Mouse (Mus musculus) embryonic facial prominence, embryonic 12.5 days (tissue): Measurements from ENCODE around the gene Nkain2. TPM values are rescaled to one million over a fixed set of nuclear protein-coding genes. Genes with fewer than 3 reads are reported as not detected.
"Not testable (repeated sequence)": the region's sequence is repeated elsewhere in the genome, so short reads cannot be mapped to it uniquely, and the experiment has no call there.

Experiments used
- ATAC-seq: fragments of 200-750 bp; cut with Nextera tagmentation; 2 replicates; pipeline ENCODE4 v1.8.0; 2017; ENCODE audit not compliant: insufficient number of reproducible peaks, insufficient read depth, low FRiP score, low TSS enrichment
- H3K27ac ChIP-seq: fragments of 300-500 bp; sonication (generic); 2 replicates; pipeline ENCODE4 v1.5.1; 2016; ENCODE audit warnings: mild to moderate bottlenecking
- H3K27me3 ChIP-seq: fragments of 300-500 bp; sonication (generic); 2 replicates; pipeline ENCODE4 v1.6.1; 2016; ENCODE audit warnings: mild to moderate bottlenecking, moderate library complexity
- H3K36me3 ChIP-seq: fragments of 300-500 bp; sonication (generic); 2 replicates; pipeline ENCODE4 v1.6.1; 2016; ENCODE audit warnings: mild to moderate bottlenecking
- H3K4me1 ChIP-seq: fragments of 300-500 bp; sonication (generic); 2 replicates; pipeline ENCODE4 v1.6.1; 2016
- H3K4me2 ChIP-seq: fragments of 300-500 bp; sonication (generic); replicated peaks from 2 replicates; pipeline ENCODE4 v1.6.1; 2016; ENCODE audit warnings: mild to moderate bottlenecking, moderate library complexity
- H3K4me3 ChIP-seq: fragments of 300-500 bp; sonication (generic); 2 replicates; pipeline ENCODE4 v1.5.1; 2016; ENCODE audit warnings: mild to moderate bottlenecking
- H3K9ac ChIP-seq: fragments of 300-500 bp; sonication (generic); 2 replicates; pipeline ENCODE4 v1.6.1; 2016; ENCODE audit warnings: mild to moderate bottlenecking, moderate library complexity
- H3K9me3 ChIP-seq: fragments of 300-500 bp; sonication (generic); 2 replicates; pipeline ENCODE4 v1.6.1; 2016; ENCODE audit warnings: mild to moderate bottlenecking, moderate library complexity
- WGBS: fragments of 180-500 bp; shearing (Covaris S2); methylation state at CpG from one replicate; pipeline ENCODE4 v1.1.7; 2016; 5-methylcytosine and 5-hydroxymethylcytosine counted together
- polyA plus RNA-seq: library from polyadenylated mRNA; unstranded; fragments of >200 nt; fragmentation: Nextera tagmentation; extraction: Ambion mirVana; gene quantifications from 2 replicates; pipeline ENCODE4 v1.2.1, GENCODE M21; 2016

The Nkain2 gene
- polyA plus RNA-seq, 1 experiment from 2014 or later = 1.7 TPM

DNA sequence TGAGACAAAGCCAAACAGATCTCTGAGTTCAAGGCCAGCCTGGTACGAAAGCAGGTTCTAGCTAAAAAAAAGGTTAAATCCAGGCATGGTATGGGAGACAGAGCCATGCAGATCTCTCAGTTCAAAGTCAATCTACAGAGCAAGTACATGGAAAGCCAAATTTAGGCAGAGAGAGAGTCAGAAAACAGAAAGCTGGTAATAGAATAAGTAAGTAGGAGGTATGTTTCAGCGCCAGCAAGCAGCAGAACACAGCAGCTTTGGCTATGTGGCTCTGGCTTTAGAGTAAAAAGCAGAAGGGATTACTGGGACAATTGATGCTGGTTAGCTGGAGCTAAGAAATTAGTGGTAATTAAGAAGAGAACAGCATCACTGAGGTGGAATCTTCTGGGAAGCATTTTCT is 151.3 kb downstream of the Nkain2 start:
- H3K9ac ChIP-seq = no peak overlapping the region
- no peak overlapping the region for H3K27ac ChIP-seq
- no peaks in the 10 kb centered on the region for H3K36me3 ChIP-seq
- no peaks in the 10 kb centered on the region for H3K4me1 ChIP-seq
- no peak for ATAC-seq
- H3K4me2 ChIP-seq = no peak overlapping the region
- 79% methylated on average over 2 of the region's 2 CpGs for WGBS
- H3K9me3 ChIP-seq = no peaks in the 10 kb centered on the region
- no peaks in the 10 kb centered on the region for H3K27me3 ChIP-seq
- H3K4me3 ChIP-seq = no peak overlapping the region

DNA sequence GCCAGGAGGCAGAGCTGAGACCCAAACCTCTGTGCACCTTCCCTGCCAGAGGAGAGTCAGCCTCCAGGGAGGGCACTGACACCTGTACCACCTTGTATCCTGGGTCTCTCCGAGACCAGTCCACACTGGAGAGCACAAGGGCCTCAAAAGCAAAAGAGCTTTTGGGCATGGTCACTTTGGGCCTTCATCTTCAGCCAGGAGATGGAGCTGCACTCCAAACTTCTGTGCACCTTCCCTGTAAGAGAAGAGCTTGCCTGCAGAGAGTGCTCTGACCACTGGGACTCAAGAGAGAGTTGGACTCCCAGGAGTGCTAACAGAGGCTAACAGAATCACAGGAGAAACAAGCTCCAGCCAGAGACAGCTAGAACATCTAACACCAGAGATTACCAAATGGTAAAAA is 183.7 kb downstream of the Nkain2 start:
- WGBS = 88% methylated on average over 1 of the region's 1 CpGs

DNA sequence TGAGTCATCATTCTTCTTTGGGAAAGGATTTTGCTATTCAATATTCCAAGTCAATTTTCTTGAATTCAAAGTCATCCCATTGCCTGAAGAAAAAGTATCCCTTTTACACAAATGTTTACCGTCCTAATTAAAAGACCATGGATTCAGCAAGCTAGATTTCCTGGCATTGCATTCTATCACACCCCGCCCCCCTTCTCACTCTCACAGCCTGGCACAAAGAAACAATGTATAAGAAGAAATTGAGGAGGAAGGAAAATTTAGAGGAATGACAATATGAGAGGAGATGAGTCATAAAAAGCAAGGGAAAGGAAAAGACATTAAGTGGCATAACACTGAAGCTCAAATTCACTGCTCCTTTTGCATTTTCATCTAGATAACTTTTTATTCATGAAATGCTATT is 193.6 kb downstream of the Nkain2 start:
- no peaks in the 10 kb centered on the region for H3K4me1 ChIP-seq
- H3K36me3 ChIP-seq = no peaks in the 10 kb centered on the region
- no peak overlapping the region for H3K4me3 ChIP-seq
- H3K4me2 ChIP-seq = no peak overlapping the region
- 82% methylated on average over 2 of the region's 2 CpGs for WGBS
- H3K9me3 ChIP-seq = no peaks in the 10 kb centered on the region
- no peaks in the 10 kb centered on the region for H3K27me3 ChIP-seq
- H3K9ac ChIP-seq = no peak overlapping the region
- H3K27ac ChIP-seq = no peak overlapping the region
- no peak for ATAC-seq

More for the DNA sequence above, 183.7 kb downstream of the Nkain2 start:
- not testable (repeated sequence) for ATAC-seq, H3K9me3 ChIP-seq, H3K4me2 ChIP-seq, H3K9ac ChIP-seq, H3K36me3 ChIP-seq, H3K27ac ChIP-seq, H3K27me3 ChIP-seq, H3K4me1 ChIP-seq, H3K4me3 ChIP-seq

DNA sequence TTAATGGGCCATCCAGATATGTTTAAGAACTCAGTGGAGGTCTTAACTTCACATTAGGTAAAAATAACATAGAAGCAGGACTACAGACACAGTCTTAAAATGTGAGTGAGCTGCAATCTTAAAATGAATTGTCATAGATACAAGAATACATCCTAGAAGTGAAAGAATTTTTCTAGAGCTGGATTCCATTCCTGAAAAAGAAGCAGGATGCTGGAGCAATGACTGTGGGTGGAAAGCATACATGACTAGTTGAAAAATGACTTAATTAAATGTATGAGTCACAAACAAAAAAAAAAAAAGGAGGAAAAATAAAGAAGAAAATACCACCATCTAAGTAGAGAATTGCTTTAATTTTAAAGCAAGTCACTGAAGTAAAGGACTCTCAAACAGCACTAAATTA is 205.7 kb downstream of the Nkain2 start:
- ATAC-seq = no peak
- Histone ChIP-seq H3K27ac (no peak overlapping the region), H3K4me2 (no peak overlapping the region)

DNA sequence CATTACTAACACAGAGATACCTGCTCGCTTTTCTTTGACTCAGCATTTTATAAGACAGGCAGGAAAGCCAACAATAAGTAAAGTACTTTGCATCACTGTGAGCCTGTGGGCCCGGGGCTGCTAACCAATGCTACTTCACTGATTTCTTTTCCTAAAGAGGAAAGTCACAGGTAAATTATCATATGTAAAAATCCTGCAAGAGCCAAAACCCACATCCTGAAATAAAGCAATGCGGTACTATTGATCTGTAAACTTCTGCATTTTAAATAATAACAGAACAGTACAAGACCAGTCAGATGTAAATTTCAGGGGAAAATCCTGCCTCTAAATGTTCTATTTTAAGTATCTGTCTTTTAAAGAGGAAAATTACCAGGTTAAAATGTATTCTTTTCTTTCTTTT is 250.0 kb downstream of the Nkain2 start:
- WGBS = 61% methylated on average over 3 of the region's 3 CpGs
- Histone ChIP-seq H3K27me3 (no peaks in the 10 kb centered on the region), H3K9me3 (no peaks in the 10 kb centered on the region), H3K27ac (no peak overlapping the region), H3K9ac (no peak overlapping the region), H3K4me2 (no peak overlapping the region), H3K36me3 (no peaks in the 10 kb centered on the region), H3K4me1 (no peaks in the 10 kb centered on the region), H3K4me3 (no peak overlapping the region)
- no peak for ATAC-seq

More for the DNA sequence above, 205.7 kb downstream of the Nkain2 start:
- no peaks in the 10 kb centered on the region for H3K9me3 ChIP-seq
- no peaks in the 10 kb centered on the region for H3K4me1 ChIP-seq
- no peak overlapping the region for H3K4me3 ChIP-seq
- no peaks in the 10 kb centered on the region for H3K27me3 ChIP-seq
- H3K36me3 ChIP-seq = no peaks in the 10 kb centered on the region
- H3K9ac ChIP-seq = no peak overlapping the region

DNA sequence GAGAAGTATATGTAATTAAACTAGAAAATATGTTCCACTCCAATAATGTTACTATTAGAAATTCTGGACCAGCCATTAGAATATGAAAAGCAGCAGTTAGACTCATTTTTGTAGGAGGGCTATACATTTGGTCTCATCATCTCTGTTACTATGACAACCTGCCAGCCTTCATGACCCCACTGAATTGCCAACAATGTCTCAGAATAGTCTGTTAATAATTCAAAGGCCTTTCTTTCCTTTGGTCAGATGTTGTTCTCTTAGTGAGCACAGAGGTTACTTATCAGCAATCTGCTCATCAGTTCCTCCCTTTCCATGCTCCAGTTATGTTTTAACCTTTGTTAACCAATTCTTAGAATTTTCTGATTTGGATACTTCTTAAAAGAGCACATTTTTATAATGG is 251.1 kb downstream of the Nkain2 start:
- no peak overlapping the region for H3K9ac ChIP-seq

DNA sequence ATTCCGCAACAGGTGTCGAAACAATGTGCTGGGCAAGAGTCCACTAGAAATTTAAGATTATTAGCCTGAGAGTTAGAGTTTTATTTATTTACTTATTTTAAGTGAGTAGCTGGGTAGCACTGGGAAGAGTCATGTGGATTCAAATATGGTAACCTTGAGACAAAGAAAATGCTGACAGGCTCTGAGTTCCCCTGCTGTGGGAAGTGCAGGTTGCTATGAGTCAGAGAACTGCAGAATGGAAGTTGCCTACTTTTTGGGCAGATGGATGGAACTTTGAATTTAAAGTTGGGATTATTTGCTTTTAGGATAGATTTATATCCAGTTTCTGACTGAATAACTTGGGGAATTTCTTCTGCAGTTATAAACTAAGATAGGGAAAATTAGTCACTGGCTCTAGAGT is 259.2 kb downstream of the Nkain2 start:
- Histone ChIP-seq H3K27ac (no peak overlapping the region), H3K4me2 (no peak overlapping the region), H3K4me1 (no peaks in the 10 kb centered on the region), H3K36me3 (no peaks in the 10 kb centered on the region), H3K9ac (no peak overlapping the region), H3K9me3 (no peaks in the 10 kb centered on the region), H3K27me3 (no peaks in the 10 kb centered on the region), H3K4me3 (no peak overlapping the region)
- 96% methylated on average over 2 of the region's 2 CpGs for WGBS
- no peak for ATAC-seq

More for the DNA sequence above, 251.1 kb downstream of the Nkain2 start:
- Histone ChIP-seq H3K4me3 (no peak overlapping the region), H3K36me3 (no peaks in the 10 kb centered on the region), H3K4me1 (no peaks in the 10 kb centered on the region), H3K27ac (no peak overlapping the region), H3K27me3 (no peaks in the 10 kb centered on the region), H3K9me3 (no peaks in the 10 kb centered on the region), H3K4me2 (no peak overlapping the region)
- no peak for ATAC-seq

DNA sequence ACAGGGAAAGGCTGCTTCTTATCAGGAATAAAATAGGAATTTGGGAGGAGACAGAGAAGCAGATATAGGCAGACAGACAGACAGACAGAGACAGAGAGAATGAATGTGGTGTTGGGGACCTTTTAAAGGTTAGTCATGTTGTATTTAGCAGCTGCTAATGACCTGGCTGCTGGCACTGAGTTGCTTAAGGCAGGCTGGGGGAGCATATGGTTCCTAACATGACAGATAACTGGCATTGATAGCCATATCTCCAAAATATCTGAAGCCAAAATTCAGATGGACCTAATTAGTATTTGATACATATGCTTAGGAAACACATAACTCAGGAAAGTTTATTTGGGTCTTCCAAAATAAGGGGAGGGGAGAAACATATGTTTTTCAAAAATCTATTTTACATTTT is 285.8 kb downstream of the Nkain2 start:
- Histone ChIP-seq H3K4me1 (no peaks in the 10 kb centered on the region), H3K36me3 (no peaks in the 10 kb centered on the region), H3K27me3 (no peaks in the 10 kb centered on the region), H3K4me3 (no peak overlapping the region), H3K9me3 (no peaks in the 10 kb centered on the region), H3K4me2 (no peak overlapping the region), H3K9ac (no peak overlapping the region), H3K27ac (no peak overlapping the region)
- no peak for ATAC-seq

DNA sequence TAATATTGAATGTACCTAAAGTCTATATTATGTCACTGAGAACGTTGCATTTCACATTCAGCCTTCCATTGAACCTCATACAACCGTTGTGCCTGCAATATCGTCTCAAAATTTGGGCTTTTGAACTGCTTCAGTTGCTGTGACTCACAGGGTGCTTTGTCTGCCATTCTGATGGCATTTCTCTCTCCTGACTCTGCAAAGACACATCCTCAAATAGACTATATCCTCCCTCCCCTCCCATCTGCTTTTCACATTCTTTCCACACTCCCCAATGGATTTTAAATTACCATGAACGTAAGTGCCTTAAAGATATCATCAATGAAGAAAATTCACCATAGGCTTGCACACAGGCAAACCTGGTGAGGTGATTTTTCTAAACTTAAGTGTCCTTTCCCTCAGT is 287.5 kb downstream of the Nkain2 start:
- no peaks in the 10 kb centered on the region for H3K27me3 ChIP-seq
- 73% methylated on average over 4 of the region's 4 CpGs for WGBS
- no peak overlapping the region for H3K4me2 ChIP-seq
- no peak for ATAC-seq
- no peak overlapping the region for H3K4me3 ChIP-seq
- no peaks in the 10 kb centered on the region for H3K9me3 ChIP-seq
- no peaks in the 10 kb centered on the region for H3K4me1 ChIP-seq
- no peaks in the 10 kb centered on the region for H3K36me3 ChIP-seq
- no peak overlapping the region for H3K9ac ChIP-seq
- no peak overlapping the region for H3K27ac ChIP-seq

DNA sequence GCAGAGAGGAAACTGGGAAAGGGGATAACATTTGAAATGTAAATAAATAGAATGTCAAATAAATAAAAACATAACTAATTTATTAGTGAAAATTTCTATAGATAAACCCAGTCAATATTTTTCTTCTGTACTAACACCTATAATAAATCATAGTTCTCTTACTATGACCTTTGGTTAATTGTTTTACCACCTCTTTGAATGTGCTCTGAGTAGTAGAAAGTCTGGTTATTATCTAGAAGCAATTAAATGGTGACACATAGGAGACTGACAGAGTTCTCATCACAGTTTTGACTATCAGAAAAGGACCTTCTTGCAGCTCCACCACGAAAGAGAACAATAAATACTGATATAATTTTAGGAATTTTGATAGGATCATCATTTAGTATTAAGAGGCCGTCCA is 295.3 kb downstream of the Nkain2 start:
- Histone ChIP-seq H3K27ac (no peak overlapping the region), H3K9me3 (no peaks in the 10 kb centered on the region), H3K36me3 (no peaks in the 10 kb centered on the region), H3K4me2 (no peak overlapping the region), H3K27me3 (no peaks in the 10 kb centered on the region), H3K4me3 (no peak overlapping the region), H3K4me1 (no peaks in the 10 kb centered on the region), H3K9ac (no peak overlapping the region)
- 77% methylated on average over 2 of the region's 2 CpGs for WGBS
- no peak for ATAC-seq

DNA sequence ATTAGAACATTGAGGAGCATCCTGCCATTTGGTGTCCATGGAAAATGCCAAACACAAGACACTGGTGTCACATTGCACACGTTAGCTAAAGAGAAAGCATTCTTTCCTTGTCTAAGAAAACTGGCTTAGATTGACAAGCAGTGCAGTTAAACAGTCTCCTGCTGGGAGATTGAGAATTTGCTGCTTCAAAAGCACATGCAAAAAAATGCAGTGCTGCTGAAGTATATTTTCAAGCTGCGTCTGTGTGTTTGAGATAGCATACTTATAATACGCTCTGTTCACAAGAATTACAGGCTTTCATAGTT is 313.0 kb downstream of the Nkain2 start:
- Histone ChIP-seq H3K9me3 (no peaks in the 10 kb centered on the region), H3K27me3 (no peaks in the 10 kb centered on the region), H3K4me1 (no peaks in the 10 kb centered on the region), H3K4me3 (no peak overlapping the region), H3K9ac (no peak overlapping the region), H3K4me2 (no peak overlapping the region), H3K27ac (no peak overlapping the region), H3K36me3 (no peaks in the 10 kb centered on the region)
- 51% methylated on average over 3 of the region's 3 CpGs for WGBS
- no peak for ATAC-seq

DNA sequence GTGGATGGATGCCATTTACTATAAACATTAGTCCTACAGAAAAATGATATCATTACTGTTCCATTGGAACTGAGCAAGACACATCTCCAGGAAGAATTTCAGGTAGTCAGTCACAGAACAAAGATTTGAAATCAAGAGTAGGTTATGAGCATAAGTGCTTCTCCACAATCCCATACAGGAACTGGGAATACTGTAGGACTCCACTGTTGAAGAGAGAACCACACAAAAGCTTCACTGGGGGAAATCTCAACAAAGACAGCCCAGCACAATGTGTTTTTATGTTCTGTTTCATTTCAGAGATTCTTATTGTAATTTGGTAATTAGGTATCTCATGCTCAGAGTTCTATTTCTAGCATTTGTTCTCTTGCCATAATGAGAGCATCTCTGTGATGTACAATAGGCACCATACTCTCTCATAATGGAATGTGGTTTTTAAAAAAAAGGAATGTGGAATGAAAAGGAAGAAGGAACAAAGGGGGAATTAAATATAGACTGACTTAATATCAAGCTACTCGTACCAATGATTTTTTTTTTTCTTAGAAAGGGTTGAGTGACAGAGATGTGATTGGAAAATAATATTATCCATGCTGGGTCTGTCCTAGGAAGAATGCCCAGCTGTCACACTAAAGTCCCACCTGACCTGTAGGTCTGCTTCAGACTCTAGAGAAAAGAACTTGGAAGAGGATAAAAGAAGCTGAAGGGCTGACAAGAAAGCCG is 313.5 kb downstream of the Nkain2 start:
- ATAC-seq = no peak
- H3K4me3 ChIP-seq = no peak overlapping the region
- H3K9ac ChIP-seq = no peak overlapping the region
- no peaks in the 10 kb centered on the region for H3K4me1 ChIP-seq
- H3K36me3 ChIP-seq = no peaks in the 10 kb centered on the region
- no peak overlapping the region for H3K4me2 ChIP-seq
- WGBS = 46% methylated on average over 2 of the region's 2 CpGs
- H3K27me3 ChIP-seq = no peaks in the 10 kb centered on the region
- no peak overlapping the region for H3K27ac ChIP-seq
- no peaks in the 10 kb centered on the region for H3K9me3 ChIP-seq

DNA sequence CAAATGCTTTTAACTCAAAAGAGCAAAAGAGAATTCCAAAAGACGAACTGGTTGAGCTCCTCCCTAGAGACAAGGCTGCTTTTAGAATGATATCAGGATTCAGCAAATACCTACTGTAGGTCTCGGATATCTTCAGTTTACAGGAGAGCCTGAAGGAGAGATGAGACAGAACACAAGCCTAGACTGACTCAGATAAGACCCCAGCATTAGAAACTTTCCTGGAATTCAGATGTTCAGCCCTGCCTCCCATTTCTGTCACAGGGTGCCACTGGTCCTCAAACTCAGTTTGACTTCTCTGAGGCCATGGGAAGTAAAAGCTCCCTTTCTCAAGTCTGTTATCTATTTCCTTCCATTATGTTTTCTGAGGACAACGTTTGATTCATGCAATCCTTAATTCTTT is 332.6 kb downstream of the Nkain2 start:
- 68% methylated on average over 3 of the region's 3 CpGs for WGBS
- Histone ChIP-seq H3K9ac (no peak overlapping the region), H3K27ac (no peak overlapping the region), H3K27me3 (no peaks in the 10 kb centered on the region), H3K36me3 (no peaks in the 10 kb centered on the region), H3K4me3 (no peak overlapping the region), H3K4me1 (no peaks in the 10 kb centered on the region), H3K9me3 (no peaks in the 10 kb centered on the region), H3K4me2 (no peak overlapping the region)
- no peak for ATAC-seq
